Mouse (Mus musculus): ENCODE results near the gene Ltb.

DNA sequence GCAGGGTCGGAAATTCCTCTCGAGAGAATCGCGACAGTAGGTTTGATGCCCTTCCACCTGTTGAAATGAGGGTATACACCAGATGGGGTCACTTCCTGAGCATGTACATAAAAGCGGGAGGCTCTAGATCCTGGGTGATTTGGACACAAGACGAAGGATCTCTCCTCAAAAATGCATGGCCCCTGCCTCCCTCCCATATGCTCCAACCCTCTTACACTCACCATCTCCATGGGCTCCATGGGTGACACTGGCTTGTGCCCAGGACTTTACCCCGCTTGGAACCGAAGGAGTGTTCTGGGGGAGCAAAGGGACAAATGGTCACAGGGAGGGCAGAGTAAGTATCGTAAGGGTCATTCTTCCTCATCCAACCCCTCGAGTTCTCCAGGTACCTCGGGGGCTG, 32.8 kb upstream of the Ltb start:
- no peak for TF ChIP-seq POLR2A (IDR thresholded peaks at IDR 0.05; ENCODE audit: control insufficient read depth, extremely low read depth, insufficient read depth, low read length, poor library complexity)
- TF ChIP-seq CTCF (IDR thresholded peaks at IDR 0.05; ENCODE audit: borderline replicate concordance, control insufficient read depth, extremely low read depth, insufficient read depth, low read length, poor library complexity), result no peak
